In the genomic region with DNA sequence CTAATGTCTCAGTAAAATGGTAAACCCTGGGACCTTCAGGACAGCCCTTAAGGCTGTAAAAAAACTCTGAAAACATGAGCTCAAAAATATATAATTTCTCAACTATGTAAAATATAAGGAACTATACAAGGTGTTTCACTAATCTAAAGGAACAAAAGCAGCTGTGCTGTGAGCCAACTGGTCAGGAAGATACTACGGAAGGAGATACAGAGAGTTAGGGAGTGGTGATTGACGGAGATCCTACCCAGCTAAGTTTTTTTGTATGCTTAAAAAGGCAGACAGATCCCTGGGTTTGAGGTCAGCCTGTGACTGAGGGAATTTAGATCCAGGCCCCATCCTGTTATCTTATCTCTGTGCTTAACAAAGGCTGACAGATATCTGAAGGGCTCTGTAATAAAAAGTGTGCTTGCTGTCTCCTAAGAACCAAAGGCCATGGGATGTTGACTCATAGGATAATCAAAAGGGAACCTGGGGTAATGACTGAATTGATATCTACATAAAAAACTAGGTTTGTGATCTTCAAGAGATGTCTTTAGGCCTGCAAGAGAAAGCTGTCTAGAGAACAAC, we compare ENCODE assay signal across 21 mouse cellular contexts. TPM values are rescaled to one million over a fixed set of nuclear protein-coding genes. Genes with fewer than 3 reads are reported as not detected.
"Had no signal": no experiment of that assay in that cellular context is flagged by ENCODE, and none has a peak within 500 bp of the region (broad histone marks: within the 10 kb centered on the region; RNA-seq: fewer than 3 reads in every experiment).

No protein-coding gene starts in this region.

- H3K4me2 ChIP-seq: lung, embryonic 14.5 days; midbrain, embryonic 11.5 days; midbrain, embryonic 13.5 days; midbrain, embryonic 15.5 days; neural tube, embryonic 12.5 days had no signal

- DNase-seq: lung, adult 18-20 months; lung, embryonic 14.5 days; lung, postnatal 10 days; lung, postnatal 4 days; right cerebral cortex, postnatal 14 days; spleen, adult 18-20 months; thymus, adult 18-20 months; thymus, postnatal 14 days; thymus, postnatal 36 days had no signal

- H3K9me3 ChIP-seq: midbrain, embryonic 13.5 days; midbrain, embryonic 15.5 days; neural tube, embryonic 12.5 days had no signal

- H3K4me1 ChIP-seq: midbrain, embryonic 13.5 days; midbrain, embryonic 15.5 days; neural tube, embryonic 12.5 days had no signal

- H3K4me3 ChIP-seq: midbrain, embryonic 13.5 days; midbrain, embryonic 15.5 days; neural tube, embryonic 12.5 days had no signal

- H3K9ac ChIP-seq: lung, embryonic 14.5 days; midbrain, embryonic 13.5 days; midbrain, embryonic 15.5 days; neural tube, embryonic 12.5 days had no signal

- H3K27me3 ChIP-seq: midbrain, embryonic 13.5 days; midbrain, embryonic 15.5 days; neural tube, embryonic 12.5 days had no signal

- ATAC-seq: midbrain, embryonic 13.5 days; midbrain, embryonic 15.5 days had no signal

- H3K27ac ChIP-seq: midbrain, embryonic 13.5 days; midbrain, embryonic 15.5 days; neural tube, embryonic 12.5 days had no signal

RNA-seq across cellular contexts. Expression of a gene that starts 56.5 kb away (rescaled TPM):
- total RNA-seq: megakaryocyte, adult 5-6 weeks; midbrain, postnatal 0 days; monocyte, adult 5-6 weeks; neutrophil, adult 5-6 weeks had no signal
- polyA plus RNA-seq: liver, embryonic 16.5 days; lung, embryonic 14.5 days; midbrain, embryonic 11.5 days; midbrain, embryonic 13.5 days; neural tube, embryonic 12.5 days; neural tube, embryonic 14.5 days; stomach, embryonic 14.5 days; stomach, embryonic 16.5 days had no signal
